In the genomic region with DNA sequence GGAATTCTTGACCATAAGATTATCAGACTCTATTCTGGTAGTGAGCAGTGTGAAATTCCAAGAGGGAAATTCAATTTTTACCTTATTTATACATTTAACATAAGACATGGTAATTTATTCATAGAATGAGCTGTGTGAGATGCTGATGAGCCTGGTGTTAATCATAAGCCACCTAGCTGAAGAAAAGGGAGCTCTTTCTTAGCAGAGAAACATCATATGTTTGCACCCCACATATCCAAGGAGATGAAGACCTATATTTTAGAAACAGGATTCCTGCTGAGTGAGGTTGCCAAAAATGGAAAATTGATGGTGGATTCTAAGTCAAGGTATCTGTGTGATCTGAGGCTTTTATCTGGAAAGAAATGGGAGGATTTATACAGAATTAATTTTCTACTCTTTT, we compare ENCODE assay signal across 21 mouse cellular contexts.
"Had no signal": no experiment of that assay in that cellular context is flagged by ENCODE, and none has a peak within 500 bp of the region (broad histone marks: within the 10 kb centered on the region; RNA-seq: fewer than 3 reads in every experiment).

No protein-coding gene starts in this region.

- ATAC-seq: forebrain, embryonic 13.5 days; forebrain, embryonic 14.5 days; forebrain, embryonic 15.5 days; forebrain, embryonic 16.5 days; forebrain, postnatal 0 days had no signal

- DNase-seq: cerebellum, adult 8-10 months; cerebellum, adult 9-10 months; cerebellum, adult 9-11 months; cerebellum, postnatal 10 days; cerebellum, postnatal 14 days; cerebellum, postnatal 25 days; cerebellum, postnatal 36 days; embryo, embryonic 11 days; forebrain, postnatal 0 days; gastrocnemius, adult 2 months; gastrocnemius, postnatal 10 days; gastrocnemius, postnatal 14 days; gastrocnemius, postnatal 25 days; gastrocnemius, postnatal 36 days; heart, adult 11 months; heart, adult 18-20 months; heart, adult 2 months had no signal
